Mouse (Mus musculus): ENCODE results near the gene Col9a1.

Gene Col9a1

GRCm38 (mm10) chr1:24177224-24177851 is at the start of gene Col9a1:
TSS of gene Col9a1 (plus strand) at chr1:24177610.
- DNase-seq = no peak

GRCm38 (mm10) chr1:24127866-24128265 is 49.5 kb upstream of the Col9a1 start:
- no peak for DNase-seq

GRCm38 (mm10) chr1:24133853-24134252 is 43.6 kb upstream of the Col9a1 start:
- DNase-seq = no peak

GRCm38 (mm10) chr1:24134792-24135191 is 42.6 kb upstream of the Col9a1 start:
- no peak for DNase-seq

GRCm38 (mm10) chr1:24137133-24137532 is 40.3 kb upstream of the Col9a1 start:
- DNase-seq = peak; percentile 44 to 62

- DNase-seq = no peak
Measured at GRCm38 (mm10) chr1:24140555-24140954, 36.9 kb upstream of the Col9a1 start.

GRCm38 (mm10) chr1:24143504-24143903 is 33.9 kb upstream of the Col9a1 start:
- no peak for DNase-seq

GRCm38 (mm10) chr1:24157751-24158150 is 19.7 kb upstream of the Col9a1 start:
- DNase-seq = no peak

GRCm38 (mm10) chr1:24169410-24169809 is 8.0 kb upstream of the Col9a1 start:
- DNase-seq = no peak

- DNase-seq = peak; percentile 41 to 62
Measured at GRCm38 (mm10) chr1:24171205-24171866, 6.1 kb upstream of the Col9a1 start.

GRCm38 (mm10) chr1:24171898-24172297 is 5.5 kb upstream of the Col9a1 start:
- no peak for DNase-seq

GRCm38 (mm10) chr1:24172656-24173055 is 4.8 kb upstream of the Col9a1 start:
- no peak for DNase-seq

- no peak for DNase-seq
Measured at GRCm38 (mm10) chr1:24175761-24176160, 1.6 kb upstream of the Col9a1 start.

GRCm38 (mm10) chr1:24179856-24180255 is 2.4 kb downstream of the Col9a1 start:
- no peak for DNase-seq

GRCm38 (mm10) chr1:24184981-24185380 is 7.6 kb downstream of the Col9a1 start:
- DNase-seq = no peak

GRCm38 (mm10) chr1:24186964-24187363 is 9.6 kb downstream of the Col9a1 start:
- no peak for DNase-seq

GRCm38 (mm10) chr1:24191668-24192067 is 14.3 kb downstream of the Col9a1 start:
- DNase-seq = no peak

- DNase-seq = no peak
Measured at GRCm38 (mm10) chr1:24194111-24194510, 16.7 kb downstream of the Col9a1 start.

- DNase-seq = no peak
Measured at GRCm38 (mm10) chr1:24195070-24195840, 17.8 kb downstream of the Col9a1 start.

- DNase-seq = no peak
Measured at GRCm38 (mm10) chr1:24195951-24196517, 18.6 kb downstream of the Col9a1 start.

- DNase-seq = no peak
Measured at GRCm38 (mm10) chr1:24211621-24212385, 34.4 kb downstream of the Col9a1 start.

- DNase-seq = no peak
Measured at GRCm38 (mm10) chr1:24219041-24219440, 41.6 kb downstream of the Col9a1 start.

GRCm38 (mm10) chr1:24222231-24222630 is 44.8 kb downstream of the Col9a1 start:
- no peak for DNase-seq
